Mouse (Mus musculus) C2C12 (cell line): ENCODE results near the gene Cdyl2. TPM values are rescaled to one million over a fixed set of nuclear protein-coding genes. Genes with fewer than 3 reads are reported as not detected.

Source experiments
- H3K27me3 ChIP-seq: one replicate; pipeline ENCODE4 v1.6.1; 2011; ENCODE audit not compliant: control insufficient read depth, insufficient read depth, insufficient read length
- H3K36me3 ChIP-seq: one replicate; pipeline ENCODE4 v1.6.1; 2011; ENCODE audit not compliant: control insufficient read depth, insufficient read depth
- H3K4me3 ChIP-seq: one replicate; pipeline ENCODE4 v1.5.1; 2011; ENCODE audit warnings: mild to moderate bottlenecking, control low read depth; ENCODE audit not compliant: poor library complexity, insufficient read depth, severe bottlenecking
- H3K79me2 ChIP-seq: one replicate; pipeline ENCODE4 v1.6.1; 2011; ENCODE audit not compliant: control insufficient read depth, insufficient read depth
- H3K79me3 ChIP-seq: one replicate; pipeline ENCODE4 v1.6.1; 2011; ENCODE audit warnings: low read depth, control low read depth
- H3ac ChIP-seq: one replicate; pipeline ENCODE3; 2011; ENCODE audit warnings: low read depth; ENCODE audit not compliant: control insufficient read depth, insufficient read length
- CEBPB ChIP-seq: IDR thresholded peaks from one replicate; pipeline ENCODE4 v1.6.1; 2011; ENCODE audit warnings: low read depth, mild to moderate bottlenecking, control low read depth, moderate library complexity
- CTCF ChIP-seq: IDR thresholded peaks from one replicate; pipeline ENCODE4 v1.5.1; 2011; ENCODE audit not compliant: control insufficient read depth, insufficient read depth, insufficient read length
- FOSL1 ChIP-seq: IDR thresholded peaks from one replicate; pipeline ENCODE4 v1.8.0; 2011; ENCODE audit warnings: mild to moderate bottlenecking, low read length; ENCODE audit not compliant: poor library complexity, insufficient read depth, severe bottlenecking
- MAX ChIP-seq: IDR thresholded peaks from one replicate; pipeline ENCODE4 v1.6.1; 2011; ENCODE audit warnings: mild to moderate bottlenecking, control low read depth
- MYOD1 ChIP-seq: IDR thresholded peaks from one replicate; pipeline ENCODE4 v1.6.1; 2011; ENCODE audit warnings: low read depth; ENCODE audit not compliant: control insufficient read depth, insufficient read length
- MYOG ChIP-seq: IDR thresholded peaks from one replicate; pipeline ENCODE4 v1.6.1; 2011; ENCODE audit not compliant: control insufficient read depth, insufficient read length; ENCODE audit errors: extremely low read depth
- USF1 ChIP-seq: IDR thresholded peaks from one replicate; pipeline ENCODE4 v1.6.1; 2011; ENCODE audit warnings: low read depth, mild to moderate bottlenecking, control low read depth, moderate library complexity
- polyA plus RNA-seq: library from polyadenylated mRNA; unstranded; fragments of >200 nt; fragmentation: generic; extraction: Trizol; gene quantifications from one replicate; pipeline ENCODE4 v1.2.1, GENCODE M21; 2012; ENCODE audit warnings: missing spikeins

The Cdyl2 gene
- polyA plus RNA-seq, 1 experiment: 0.35 TPM

DNA sequence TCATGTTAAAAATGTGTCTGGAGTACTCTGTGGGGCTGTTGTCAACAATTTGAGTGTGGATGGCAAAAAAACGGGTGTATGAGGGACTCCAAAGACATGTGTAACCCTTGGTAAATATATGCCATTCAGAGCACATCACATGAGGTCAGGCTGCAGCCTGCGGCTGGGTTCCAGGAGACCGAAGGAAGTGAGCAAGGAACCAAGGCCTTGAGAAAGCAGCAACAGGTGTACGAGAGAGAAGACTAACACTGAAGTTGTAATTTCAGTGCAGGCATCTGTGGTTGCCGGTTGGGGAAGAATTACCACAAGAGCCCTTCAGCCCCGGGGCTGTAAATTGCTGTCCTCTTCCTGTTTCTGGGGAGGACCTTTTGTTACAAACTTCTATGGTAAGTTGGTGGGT lies 133.1 kb downstream of the Cdyl2 start:
- Histone ChIP-seq H3K79me3 (no peaks in the 10 kb centered on the region), H3K27me3 (no peaks in the 10 kb centered on the region), H3K36me3 (no peaks in the 10 kb centered on the region), H3ac (no peak overlapping the region), H3K79me2 (no peaks in the 10 kb centered on the region), H3K4me3 (no peak overlapping the region)
- no peak for TF ChIP-seq MYOG
- TF ChIP-seq MYOD1: no peak
- TF ChIP-seq MAX: no peak
- no peak for TF ChIP-seq CTCF
- no peak for TF ChIP-seq USF1
- TF ChIP-seq FOSL1: no peak
- TF ChIP-seq CEBPB: no peak

DNA sequence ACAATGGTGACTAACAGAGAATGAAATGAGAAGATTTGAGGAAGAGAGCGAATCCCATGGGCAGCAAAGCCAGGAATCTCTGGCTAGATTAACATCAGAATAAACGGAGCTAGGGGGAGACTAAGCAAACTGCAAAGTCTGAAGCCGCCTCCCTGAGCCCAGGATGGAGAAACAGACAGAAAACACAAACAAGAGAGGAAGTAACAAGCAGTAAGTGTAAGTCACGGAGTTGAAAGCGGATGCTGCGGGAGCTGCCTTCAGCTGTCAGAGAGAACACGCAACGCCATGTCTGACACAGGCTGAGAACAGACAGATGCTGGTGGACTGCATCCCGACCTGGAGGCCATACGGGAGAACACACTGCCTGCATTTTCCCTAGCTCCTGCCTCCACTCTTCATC lies 141.6 kb downstream of the Cdyl2 start:
- Histone ChIP-seq H3K4me3 (no peak overlapping the region), H3ac (no peak overlapping the region), H3K79me3 (no peaks in the 10 kb centered on the region), H3K27me3 (no peaks in the 10 kb centered on the region), H3K36me3 (no peaks in the 10 kb centered on the region), H3K79me2 (no peaks in the 10 kb centered on the region)
- TF ChIP-seq MYOG (no peak), CEBPB (no peak), USF1 (no peak), MAX (no peak), CTCF (no peak), MYOD1 (no peak), FOSL1 (no peak)

DNA sequence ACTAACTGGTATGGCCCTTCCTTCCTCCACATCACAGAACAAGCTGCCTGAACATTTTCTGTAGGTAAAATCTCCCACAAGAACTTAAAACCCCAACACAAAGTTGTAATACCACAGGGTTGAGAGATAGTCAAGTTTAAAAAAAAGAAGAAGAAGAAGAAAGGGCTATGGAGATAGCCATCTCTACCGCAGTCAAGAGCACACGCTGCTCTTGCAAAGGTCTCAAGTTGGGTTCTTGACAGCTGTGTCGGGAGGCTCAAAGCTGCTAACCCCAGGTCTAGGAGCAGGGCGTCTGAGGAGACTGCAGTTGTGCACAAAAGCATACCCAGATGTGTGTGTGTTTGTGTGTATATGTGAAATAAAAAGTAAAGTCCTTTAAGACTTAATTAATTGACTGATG lies 142.2 kb downstream of the Cdyl2 start:
- Histone ChIP-seq H3K79me3 (no peaks in the 10 kb centered on the region), H3K4me3 (no peak overlapping the region), H3K36me3 (no peaks in the 10 kb centered on the region), H3ac (no peak overlapping the region), H3K27me3 (no peaks in the 10 kb centered on the region), H3K79me2 (no peaks in the 10 kb centered on the region)
- no peak for TF ChIP-seq CTCF
- no peak for TF ChIP-seq MYOG
- TF ChIP-seq USF1: no peak
- no peak for TF ChIP-seq FOSL1
- TF ChIP-seq MAX: no peak
- TF ChIP-seq CEBPB: no peak
- TF ChIP-seq MYOD1: no peak

DNA sequence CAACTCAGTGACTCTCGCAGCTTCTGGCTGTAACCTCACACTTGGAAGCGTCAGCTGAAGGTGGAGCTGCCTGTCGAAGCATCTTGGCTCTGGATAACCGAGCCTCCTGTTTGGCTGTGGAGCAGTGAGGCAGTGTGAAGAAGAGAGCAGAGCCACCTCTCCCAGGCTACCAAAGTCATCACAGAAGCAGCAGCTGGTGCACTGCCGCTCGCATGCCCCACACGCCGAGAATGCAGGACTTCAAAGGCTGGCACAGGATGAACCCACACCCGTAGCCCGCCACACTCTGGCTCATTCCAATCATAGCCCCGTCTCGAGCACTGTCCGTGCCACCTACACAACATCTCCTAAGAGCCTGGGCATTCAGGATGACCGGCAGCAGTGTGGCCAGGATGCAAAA lies 142.7 kb downstream of the Cdyl2 start:
- no peaks in the 10 kb centered on the region for H3K27me3 ChIP-seq
- H3K79me3 ChIP-seq: no peaks in the 10 kb centered on the region
- no peaks in the 10 kb centered on the region for H3K36me3 ChIP-seq
- TF ChIP-seq USF1 (no peak), CEBPB (no peak), MAX (no peak), FOSL1 (no peak), MYOD1 (no peak), CTCF (no peak), MYOG (no peak)
- no peak overlapping the region for H3K4me3 ChIP-seq
- no peak overlapping the region for H3ac ChIP-seq
- H3K79me2 ChIP-seq: no peaks in the 10 kb centered on the region

DNA sequence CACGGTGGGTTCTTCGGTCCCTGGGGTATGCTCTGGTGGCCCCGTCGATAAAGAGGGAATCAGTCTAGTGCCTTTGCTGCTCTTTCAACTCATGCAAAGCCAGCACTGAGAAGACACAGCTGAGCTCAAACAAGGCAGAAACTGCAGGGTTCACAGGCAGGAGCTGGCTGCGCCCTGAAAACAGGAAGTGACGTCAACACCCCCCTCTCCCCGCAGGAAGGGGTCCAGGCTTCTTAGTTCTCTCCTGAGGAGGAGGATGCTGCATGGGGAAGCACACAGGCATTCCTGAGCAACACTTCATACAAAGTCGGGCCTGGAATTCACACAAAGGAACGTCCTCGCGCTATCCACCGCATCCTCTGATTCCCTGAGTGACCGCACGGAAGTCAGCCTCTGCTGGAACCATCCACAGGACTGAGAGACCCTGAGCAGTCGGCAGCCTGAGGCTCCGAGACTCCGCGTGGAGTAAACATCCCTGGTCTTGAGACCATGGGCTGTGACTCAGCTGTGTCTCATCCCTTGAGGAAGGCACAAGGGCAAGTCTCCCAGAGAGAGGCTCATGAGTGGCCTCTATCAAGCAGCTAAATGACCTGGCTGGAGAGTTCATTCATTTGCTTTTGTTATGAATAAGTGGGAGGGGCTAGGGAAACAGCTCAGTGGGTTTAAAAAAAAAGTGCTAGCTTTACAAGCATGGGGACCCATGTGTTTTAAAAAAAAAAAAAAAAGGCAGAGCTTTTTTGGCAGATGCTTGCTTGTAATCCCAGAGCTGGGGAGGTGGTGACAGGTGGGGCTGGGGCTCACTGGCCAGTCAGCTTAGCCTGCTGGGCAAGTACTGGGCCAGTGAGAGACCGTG lies 144.9 kb downstream of the Cdyl2 start:
- no peak overlapping the region for H3K4me3 ChIP-seq
- TF ChIP-seq USF1 (no peak), CEBPB (no peak), MYOG (no peak), CTCF (no peak), MYOD1 (no peak), FOSL1 (no peak), MAX (no peak)
- no peaks in the 10 kb centered on the region for H3K79me2 ChIP-seq
- H3K36me3 ChIP-seq: no peaks in the 10 kb centered on the region
- H3ac ChIP-seq: no peak overlapping the region
- no peaks in the 10 kb centered on the region for H3K27me3 ChIP-seq
- H3K79me3 ChIP-seq: no peaks in the 10 kb centered on the region

DNA sequence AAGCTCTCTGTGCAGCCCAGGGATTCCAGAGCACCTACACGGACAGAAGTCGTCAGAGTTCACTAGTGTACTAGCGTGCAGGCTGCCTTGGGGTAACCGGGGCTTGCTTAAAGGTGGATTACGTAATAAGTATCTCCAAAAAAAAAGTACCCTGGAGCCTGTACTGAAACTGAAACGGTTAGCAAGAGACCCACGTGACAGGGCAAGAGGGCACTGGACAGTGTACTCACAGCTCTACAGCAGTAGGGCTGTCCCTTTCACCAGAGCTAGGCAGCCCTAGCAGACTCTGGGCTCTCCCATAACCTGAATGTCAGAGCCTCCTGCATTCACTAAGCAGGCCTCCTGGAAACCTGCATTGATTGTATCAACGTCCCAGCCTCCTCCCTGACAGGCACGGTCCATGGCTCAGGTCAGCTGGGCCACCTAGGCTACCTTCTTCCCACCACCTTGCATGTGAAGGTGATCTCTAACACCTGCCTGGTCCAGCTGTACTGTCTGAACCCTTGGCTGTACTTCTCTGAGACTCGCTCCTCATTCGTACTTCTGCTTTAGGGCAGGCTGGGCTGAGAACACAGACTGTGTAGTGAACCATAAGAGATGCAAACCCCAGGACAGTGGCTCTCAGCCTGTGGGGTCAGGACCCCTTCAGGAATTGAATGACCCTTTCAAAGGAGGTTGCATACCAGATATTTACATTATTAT lies 151.3 kb downstream of the Cdyl2 start:
- Histone ChIP-seq H3K4me3 (no peak overlapping the region), H3ac (no peak overlapping the region), H3K79me3 (no peaks in the 10 kb centered on the region), H3K27me3 (no peaks in the 10 kb centered on the region), H3K36me3 (no peaks in the 10 kb centered on the region), H3K79me2 (no peaks in the 10 kb centered on the region)
- TF ChIP-seq FOSL1 (no peak), CEBPB (no peak), USF1 (no peak), CTCF (no peak), MAX (no peak), MYOG (no peak), MYOD1 (no peak)
